In genomic region chr1:80123966-80124365, GRCm38 (mm10) we compare ENCODE assay signal across 21 mouse cellular contexts.
A peak's percentile ranks its signal among the peaks of the same experiment; 100 is the strongest.
DNase-seq lines count a peak whose midpoint lies in the region; ATAC-seq lines count a peak whose summit lies in the region.
"Had no signal": no experiment of that assay in that cellular context is flagged by ENCODE, and none has a peak within 500 bp of the region (broad histone marks: within the 10 kb centered on the region; RNA-seq: fewer than 3 reads in every experiment).

No protein-coding gene starts in this region.

- H3K4me1 ChIP-seq in hindbrain, embryonic 14.5 days (replicated peaks; ENCODE audit: control insufficient read depth, insufficient read depth, low read length): no peaks in the 10 kb centered on the region
- no peaks in the 10 kb centered on the region for H3K4me1 ChIP-seq in hindbrain, embryonic 11.5 days (replicated peaks; ENCODE audit: control insufficient read depth, insufficient read depth, low read length)
- H3K4me1 ChIP-seq: forebrain, embryonic 10.5 days; forebrain, embryonic 13.5 days; hindbrain, embryonic 10.5 days; hindbrain, embryonic 15.5 days had no signal

- H3K27ac ChIP-seq in hindbrain, embryonic 14.5 days: no peak overlapping the region
- H3K27ac ChIP-seq in hindbrain, embryonic 11.5 days (ENCODE audit: low read depth, low read length): no peak overlapping the region
- H3K27ac ChIP-seq: forebrain, embryonic 10.5 days; forebrain, embryonic 13.5 days; gastrocnemius, adult 2 months; hindbrain, embryonic 10.5 days; hindbrain, embryonic 15.5 days had no signal

- WGBS in hindbrain, embryonic 14.5 days: 87% methylated on average over 2 of the region's 2 CpGs
- 92% methylated on average over 2 of the region's 2 CpGs for WGBS in hindbrain, embryonic 11.5 days

- ATAC-seq in hindbrain, embryonic 14.5 days (ENCODE audit: low FRiP score): no peak
- ATAC-seq in hindbrain, embryonic 11.5 days (ENCODE audit: low FRiP score): no peak
- peak; percentile 42 to 56; a peak in 2 of 4 replicates for ATAC-seq in hematopoietic stem cell, adult 5-6 weeks (replicated peaks in 1 of 2; ENCODE audit: insufficient read depth in 1 of 2, low FRiP score in 2 of 2, low TSS enrichment in 1 of 2, low read depth in 1 of 2, poor library complexity in 2 of 2, severe bottlenecking in 2 of 2)
- ATAC-seq: CD4-positive, CD25-positive, alpha-beta regulatory T cell, adult 4 months; forebrain, embryonic 13.5 days; forebrain, embryonic 16.5 days had no signal

- no peaks in the 10 kb centered on the region for H3K9me3 ChIP-seq in hindbrain, embryonic 14.5 days (ENCODE audit: control insufficient read depth, low read length)
- H3K9me3 ChIP-seq in hindbrain, embryonic 11.5 days (ENCODE audit: control insufficient read depth, low read length): no peaks in the 10 kb centered on the region
- H3K9me3 ChIP-seq: forebrain, embryonic 10.5 days; forebrain, embryonic 13.5 days; hindbrain, embryonic 10.5 days; hindbrain, embryonic 15.5 days had no signal

- no peak overlapping the region for H3K4me3 ChIP-seq in hindbrain, embryonic 14.5 days (replicated peaks; ENCODE audit: low read length)
- H3K4me3 ChIP-seq in hindbrain, embryonic 11.5 days (ENCODE audit: low read depth, low read length): no peak overlapping the region
- H3K4me3 ChIP-seq: forebrain, embryonic 10.5 days; forebrain, embryonic 13.5 days; gastrocnemius, adult 2 months; hindbrain, embryonic 10.5 days; hindbrain, embryonic 15.5 days had no signal

- peak; percentile 18 for DNase-seq in hindbrain, embryonic 14.5 days (ENCODE audit: low spot score)
- DNase-seq in hindbrain, embryonic 11.5 days (ENCODE audit: low spot score): no peak
- peak; percentile 7 to 36 for DNase-seq in left cerebral cortex, adult 9 months (ENCODE audit: low spot score in 2 of 2)
- DNase-seq in left cerebral cortex, adult 18-20 months (ENCODE audit: low spot score in 2 of 2): no peak
- no peak for DNase-seq in urinary bladder, postnatal 10 days (ENCODE audit: low spot score)
- DNase-seq: adrenal gland, adult 2 months; adrenal gland, postnatal 14 days; cerebellum, adult 18-20 months; cerebellum, adult 9-10 months; cerebellum, postnatal 14 days; gastrocnemius, adult 2 months; gastrocnemius, postnatal 14 days; heart, adult 11 months had no signal

- H3K9ac ChIP-seq in hindbrain, embryonic 14.5 days: no peak overlapping the region
- no peak overlapping the region for H3K9ac ChIP-seq in hindbrain, embryonic 11.5 days (ENCODE audit: low read depth, low read length)
- H3K9ac ChIP-seq: forebrain, embryonic 13.5 days; hindbrain, embryonic 15.5 days had no signal

- no peaks in the 10 kb centered on the region for H3K27me3 ChIP-seq in hindbrain, embryonic 14.5 days (ENCODE audit: control insufficient read depth, insufficient read depth, low read length)
- no peaks in the 10 kb centered on the region for H3K27me3 ChIP-seq in hindbrain, embryonic 11.5 days (ENCODE audit: control insufficient read depth, insufficient read depth, low read length)
- H3K27me3 ChIP-seq: forebrain, embryonic 13.5 days; hindbrain, embryonic 15.5 days had no signal

- no peak overlapping the region for H3K4me2 ChIP-seq in hindbrain, embryonic 14.5 days (replicated peaks)
- H3K4me2 ChIP-seq in hindbrain, embryonic 11.5 days (replicated peaks; ENCODE audit: low read depth, low read length): no peak overlapping the region
- H3K4me2 ChIP-seq: forebrain, embryonic 13.5 days; heart, embryonic 11.5 days; hindbrain, embryonic 15.5 days had no signal

- H3K36me3 ChIP-seq in hindbrain, embryonic 14.5 days (replicated peaks; ENCODE audit: control insufficient read depth, insufficient read depth): no peaks in the 10 kb centered on the region
- H3K36me3 ChIP-seq in hindbrain, embryonic 11.5 days (ENCODE audit: control insufficient read depth, insufficient read depth, low read length): no peaks in the 10 kb centered on the region
- H3K36me3 ChIP-seq: forebrain, embryonic 10.5 days; hindbrain, embryonic 10.5 days; hindbrain, embryonic 15.5 days had no signal

Comparison
In these comparisons a context has a peak if more than half of its experiments do, and no peak if none do; other contexts are left out.
1. DNase-seq: peak in hindbrain, embryonic 14.5 days (single experiment) and left cerebral cortex, adult 9 months (2 of 2); none in hindbrain, embryonic 11.5 days (single experiment), left cerebral cortex, adult 18-20 months (0 of 2) and urinary bladder, postnatal 10 days (single experiment).
2. ATAC-seq: peak in hematopoietic stem cell, adult 5-6 weeks (2 of 2); none in hindbrain, embryonic 14.5 days (single experiment) and hindbrain, embryonic 11.5 days (single experiment).